In the genomic region with DNA sequence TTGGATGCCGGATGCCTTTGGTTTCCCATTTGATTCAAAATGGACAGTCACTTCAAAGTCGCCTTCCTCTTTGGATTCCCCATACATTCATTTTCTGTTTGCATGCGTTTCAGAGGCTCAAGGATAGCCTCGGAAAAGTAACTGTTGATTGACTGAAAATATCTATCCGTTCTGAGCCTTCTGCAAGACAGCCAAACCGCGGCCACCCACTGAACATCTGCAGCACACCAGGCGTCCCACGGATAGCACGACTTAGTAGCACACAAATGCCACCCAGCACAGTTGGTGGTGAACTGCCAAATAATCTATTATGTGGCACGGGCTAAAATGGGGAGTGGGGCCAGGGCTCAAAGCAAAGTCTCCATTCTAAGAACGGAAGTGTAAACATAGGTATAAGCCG, we compare ENCODE assay signal across 23 mouse cellular contexts.
DNase-seq lines count a peak whose midpoint lies in the region; TF ChIP-seq lines count a peak whose summit lies in the region.
"Had no signal": no experiment of that assay in that cellular context is flagged by ENCODE, and none has a peak within 500 bp of the region (broad histone marks: within the 10 kb centered on the region; RNA-seq: fewer than 3 reads in every experiment).

No protein-coding gene starts in this region.

- H3K4me3 ChIP-seq in layer of hippocampus, adult 2 months = no peak overlapping the region
- H3K4me3 ChIP-seq: embryonic facial prominence, embryonic 12.5 days; heart, adult 2 months; heart, embryonic 13.5 days; hindbrain, embryonic 12.5 days; kidney, embryonic 15.5 days had no signal

- peak; percentile 49 to 71 for DNase-seq in layer of hippocampus, adult 2 months (ENCODE audit: low spot score in 2 of 2)
- no peak for DNase-seq in layer of hippocampus, postnatal 25 days (ENCODE audit: extremely low spot score in 1 of 2, low spot score in 1 of 2)
- DNase-seq in brain, adult 2 months (ENCODE audit: low read depth, low spot score) = peak; percentile 87
- peak; percentile 33 to 46 for DNase-seq in frontal cortex, postnatal 25 days (ENCODE audit: low spot score in 2 of 2)
- peak; percentile 55 to 75 for DNase-seq in left cerebral cortex, adult 9 months (ENCODE audit: low spot score in 2 of 2)
- no peak for DNase-seq in cerebellum, adult 9-10 months
- no peak for DNase-seq in liver
- no peak for DNase-seq in kidney, postnatal 25 days
- DNase-seq: adrenal gland, adult 8-10 months; B cell, adult 2 months; cerebellum, adult 18-20 months; cerebellum, postnatal 25 days; gastrocnemius, postnatal 14 days; heart, adult 2 months; heart, postnatal 14 days; kidney, adult 11 months; kidney, postnatal 4 days; liver, postnatal 0 days had no signal

- H3K27ac ChIP-seq in layer of hippocampus, adult 2 months = peak overlapping the region; percentile 81
- H3K27ac ChIP-seq: embryonic facial prominence, embryonic 12.5 days; heart, adult 2 months; heart, embryonic 13.5 days; hindbrain, embryonic 12.5 days; kidney, embryonic 15.5 days; macrophage had no signal

- no peak for TF ChIP-seq CTCF in layer of hippocampus, adult 2 months (conservative IDR thresholded peaks at IDR 0.05)

Comparison
In these comparisons a context has a peak if more than half of its experiments do, and no peak if none do; other contexts are left out.
1. DNase-seq: peak in layer of hippocampus, adult 2 months (2 of 2), brain, adult 2 months (single experiment), frontal cortex, postnatal 25 days (2 of 2) and left cerebral cortex, adult 9 months (2 of 2); none in layer of hippocampus, postnatal 25 days (0 of 2), cerebellum, adult 9-10 months (single experiment), liver (single experiment) and kidney, postnatal 25 days (0 of 2).